Mouse (Mus musculus): Measurements from ENCODE around the gene Stox1. TPM values are rescaled to one million over a fixed set of nuclear protein-coding genes. Genes with fewer than 3 reads are reported as not detected.
"Not testable (repeated sequence)": the region's sequence is repeated elsewhere in the genome, so short reads cannot be mapped to it uniquely, and the experiment has no call there.

Gene Stox1
- 0.30 and 0.42 TPM in 2 replicates for polyA plus RNA-seq (2015; fragmentation: Nextera tagmentation; extraction: Ambion mirVana)

DNA sequence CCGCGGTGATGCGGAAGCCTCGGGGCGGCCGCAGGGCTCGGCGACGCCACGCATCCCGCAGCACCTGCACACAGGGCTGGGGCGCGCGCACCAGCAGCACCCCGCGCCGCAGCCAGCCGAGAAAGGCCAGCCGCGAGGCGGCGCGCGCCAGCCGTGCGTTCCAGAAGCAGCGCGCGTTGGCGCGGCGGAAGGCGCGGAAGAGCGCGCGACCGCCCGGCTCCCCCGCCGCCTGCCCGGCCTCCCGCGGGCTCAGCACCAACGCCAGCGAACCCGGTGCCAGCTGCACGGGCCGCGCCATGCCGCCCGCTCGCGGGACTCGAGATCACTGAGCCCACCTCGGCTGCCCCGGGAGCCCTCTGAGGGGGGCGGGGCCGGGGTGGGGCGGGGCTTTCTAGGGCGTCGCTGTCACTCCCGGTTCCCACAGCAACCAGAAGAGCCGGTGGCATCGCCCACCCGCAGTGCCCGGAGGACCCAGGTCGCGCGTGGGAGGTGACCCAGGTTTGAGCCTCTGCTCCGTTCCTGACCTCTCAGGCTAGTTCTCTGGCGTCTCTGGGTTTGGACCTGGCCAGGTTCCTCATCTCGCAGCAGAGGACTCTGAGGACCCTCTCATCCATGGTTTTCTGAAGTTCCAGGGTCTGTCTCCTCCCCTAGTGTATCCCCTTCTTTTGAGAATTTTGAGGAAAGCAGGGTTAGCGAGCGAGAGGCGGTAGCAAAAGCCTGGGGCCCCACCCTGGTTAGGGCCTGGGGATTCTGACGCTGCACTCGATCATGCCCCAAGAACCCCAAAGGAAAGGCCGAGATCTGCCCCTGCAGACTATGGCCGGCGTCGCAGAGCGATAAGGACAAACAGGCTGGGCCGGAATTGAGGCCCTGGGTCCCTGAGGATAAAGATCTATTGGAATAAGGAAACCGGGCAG lies at the start of gene Stox1:
Stox1 (minus strand) TSS at position 358 of the 917 bp plus-strand sequence.
- Histone ChIP-seq H3K27me3 (peaks cover 65% of the 10 kb centered on the region), H3K4me2 (peak within 1 kb of the TSS; percentile 83), H3K9ac (peak within 1 kb of the TSS; percentile 44), H3K9me3 (replicated peaks) (no peaks in the 10 kb centered on the region), H3K4me3 (replicated peaks) (peak within 1 kb of the TSS; percentile 67), H3K36me3 (no peaks in the 10 kb centered on the region), H3K27ac (no peak within 1 kb of the TSS), H3K4me1 (replicated peaks) (peaks cover 10% of the 10 kb centered on the region)
- peak; percentile 74 for ATAC-seq (ENCODE audit: low read depth)
- 2% methylated on average over 79 of the region's 85 CpGs for WGBS (ENCODE audit: insufficient replicate concordance)
- peak; percentile 34 for DNase-seq

DNA sequence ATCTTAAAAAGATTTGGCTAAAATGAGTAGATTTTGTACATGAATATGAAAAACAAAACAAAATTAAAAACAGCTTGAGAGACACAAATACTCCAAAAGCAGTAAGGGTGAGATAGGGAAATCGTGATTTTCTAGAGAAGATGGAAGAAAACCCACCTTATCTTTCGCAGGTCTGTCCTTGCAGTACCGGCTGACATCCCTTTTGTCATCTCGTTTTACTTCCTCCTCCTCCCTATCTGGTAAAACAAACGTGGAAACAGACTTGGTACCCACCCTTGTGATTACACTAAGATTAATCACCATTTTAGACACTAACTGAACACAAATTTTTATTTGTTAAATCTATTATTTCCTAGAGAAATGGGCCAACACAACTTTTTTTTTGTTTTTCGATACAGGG lies 24.9 kb upstream of the Stox1 start:
- H3K27ac ChIP-seq = no peak overlapping the region
- 36% methylated on average over 6 of the region's 6 CpGs for WGBS (ENCODE audit: insufficient replicate concordance)
- DNase-seq (no peak), ATAC-seq (ENCODE audit: low read depth) (no peak)
- no peak overlapping the region for H3K4me3 ChIP-seq (replicated peaks)
- no peaks in the 10 kb centered on the region for H3K9me3 ChIP-seq (replicated peaks)
- no peak overlapping the region for H3K9ac ChIP-seq
- H3K4me2 ChIP-seq = no peak overlapping the region
- peaks cover 91% of the 10 kb centered on the region for H3K36me3 ChIP-seq
- no peaks in the 10 kb centered on the region for H3K4me1 ChIP-seq (replicated peaks)
- no peaks in the 10 kb centered on the region for H3K27me3 ChIP-seq

DNA sequence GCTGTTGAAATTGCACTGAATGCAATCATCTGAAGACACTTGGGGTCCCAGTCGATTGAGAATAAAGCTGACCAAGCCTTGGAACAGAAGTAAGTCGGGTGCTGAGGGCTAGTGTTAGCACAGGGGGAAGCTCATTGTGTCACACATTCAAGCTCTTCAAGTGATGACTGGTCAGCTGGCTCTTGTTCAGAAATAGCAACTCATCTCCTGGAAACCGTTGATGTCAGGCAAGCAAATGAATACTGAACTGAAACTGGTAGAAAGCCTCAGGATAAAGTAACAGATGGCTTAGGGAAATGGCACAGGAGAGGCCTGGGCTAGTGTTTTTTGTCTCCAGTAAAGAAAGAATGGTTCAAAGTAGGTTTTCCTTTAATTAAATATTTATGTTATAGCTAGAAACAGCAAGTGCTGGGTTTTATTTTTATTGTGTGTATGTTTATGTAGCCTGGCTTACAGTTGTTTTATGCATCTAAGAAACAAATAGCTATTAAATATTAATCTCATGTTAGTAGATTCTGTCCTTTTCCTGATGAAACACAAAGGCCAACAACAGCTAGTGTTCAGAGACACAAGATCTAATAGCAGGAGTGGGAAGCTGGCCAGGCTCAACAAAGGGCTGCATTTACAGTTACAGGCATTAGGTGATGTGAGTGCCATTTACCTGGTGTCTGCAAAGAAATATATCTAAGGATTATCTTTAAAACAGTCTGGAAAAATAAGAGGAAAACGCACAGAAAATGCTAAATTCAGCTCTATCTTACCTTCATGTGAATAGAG lies 14.2 kb upstream of the Stox1 start:
- H3K9ac ChIP-seq = no peak overlapping the region
- DNase-seq (no peak), ATAC-seq (ENCODE audit: low read depth) (no peak)
- no peaks in the 10 kb centered on the region for H3K27me3 ChIP-seq
- no peaks in the 10 kb centered on the region for H3K4me1 ChIP-seq (replicated peaks)
- H3K4me3 ChIP-seq (replicated peaks) = no peak overlapping the region
- H3K36me3 ChIP-seq = peaks cover 35% of the 10 kb centered on the region
- H3K9me3 ChIP-seq (replicated peaks) = no peaks in the 10 kb centered on the region
- H3K4me2 ChIP-seq = no peak overlapping the region
- H3K27ac ChIP-seq = no peak overlapping the region
- 71% methylated on average over 4 of the region's 4 CpGs for WGBS (ENCODE audit: insufficient replicate concordance)

DNA sequence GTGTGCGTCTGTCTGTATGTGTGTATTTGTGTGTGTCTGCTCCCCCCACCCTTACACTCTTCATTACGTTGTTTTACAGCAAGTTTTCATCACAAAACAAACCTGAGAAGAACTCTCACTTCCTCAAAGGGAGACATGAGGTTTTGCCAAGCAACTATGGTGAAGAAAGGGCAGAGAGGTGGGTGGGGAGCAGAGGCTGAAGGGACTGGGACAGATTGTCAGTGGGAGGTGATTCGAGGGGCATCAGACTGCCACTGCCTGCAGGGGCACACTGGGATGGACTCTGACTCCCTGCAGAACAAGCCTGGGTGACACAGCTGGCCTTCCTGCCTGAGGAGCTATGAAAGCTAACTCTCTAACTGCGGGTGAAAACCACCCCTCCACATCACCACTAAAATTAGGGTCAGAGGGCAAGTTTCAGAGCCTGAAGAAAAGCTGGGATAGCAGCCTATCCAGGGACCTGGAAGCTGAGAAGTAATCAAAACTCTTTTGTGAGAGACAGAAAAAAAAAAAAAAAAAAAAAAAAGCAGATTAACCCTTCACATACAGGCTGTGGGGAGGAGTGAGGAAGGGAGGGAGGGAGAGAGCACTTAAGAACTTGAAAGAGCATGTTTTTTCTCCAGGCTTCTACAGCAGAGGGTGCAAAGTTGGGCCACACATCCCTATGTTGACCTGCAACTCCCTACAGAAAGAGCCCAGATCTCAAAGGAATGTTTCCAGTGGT lies 11.2 kb upstream of the Stox1 start:
- Histone ChIP-seq H3K27me3 (no peaks in the 10 kb centered on the region), H3K9me3 (replicated peaks) (no peaks in the 10 kb centered on the region), H3K9ac (no peak overlapping the region), H3K36me3 (peaks cover 16% of the 10 kb centered on the region), H3K4me2 (no peak overlapping the region), H3K4me3 (replicated peaks) (no peak overlapping the region), H3K4me1 (replicated peaks) (no peaks in the 10 kb centered on the region), H3K27ac (no peak overlapping the region)
- 35% methylated on average over 4 of the region's 4 CpGs for WGBS (ENCODE audit: insufficient replicate concordance)
- DNase-seq (no peak), ATAC-seq (ENCODE audit: low read depth) (no peak)

DNA sequence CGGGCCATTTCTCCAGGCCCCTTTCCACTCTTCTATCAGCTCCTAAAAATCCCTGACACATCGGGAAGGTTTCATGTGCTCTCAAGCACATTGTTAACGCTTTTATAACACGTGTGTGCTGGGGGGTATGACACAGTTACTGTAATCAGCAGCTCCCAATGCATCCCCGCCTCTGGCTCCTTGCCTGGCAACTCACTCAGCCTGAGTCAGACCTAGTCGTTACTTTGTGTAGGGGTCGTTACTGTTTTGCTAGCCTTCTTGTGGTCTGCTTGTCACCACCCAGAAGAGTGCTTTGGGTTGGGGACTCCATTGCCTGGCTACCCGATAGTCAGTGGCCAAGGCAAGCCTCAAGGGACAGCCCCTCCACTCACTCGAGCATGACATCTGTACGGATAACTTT lies 4.9 kb upstream of the Stox1 start:
- Histone ChIP-seq H3K36me3 (no peaks in the 10 kb centered on the region), H3K4me3 (replicated peaks) (no peak overlapping the region), H3K9me3 (replicated peaks) (no peaks in the 10 kb centered on the region), H3K9ac (no peak overlapping the region), H3K27me3 (peaks cover 19% of the 10 kb centered on the region), H3K4me1 (replicated peaks) (peaks cover 6% of the 10 kb centered on the region), H3K4me2 (no peak overlapping the region), H3K27ac (no peak overlapping the region)
- ATAC-seq (ENCODE audit: low read depth) = no peak
- no peak for DNase-seq
- 53% methylated on average over 10 of the region's 10 CpGs for WGBS (ENCODE audit: insufficient replicate concordance)

DNA sequence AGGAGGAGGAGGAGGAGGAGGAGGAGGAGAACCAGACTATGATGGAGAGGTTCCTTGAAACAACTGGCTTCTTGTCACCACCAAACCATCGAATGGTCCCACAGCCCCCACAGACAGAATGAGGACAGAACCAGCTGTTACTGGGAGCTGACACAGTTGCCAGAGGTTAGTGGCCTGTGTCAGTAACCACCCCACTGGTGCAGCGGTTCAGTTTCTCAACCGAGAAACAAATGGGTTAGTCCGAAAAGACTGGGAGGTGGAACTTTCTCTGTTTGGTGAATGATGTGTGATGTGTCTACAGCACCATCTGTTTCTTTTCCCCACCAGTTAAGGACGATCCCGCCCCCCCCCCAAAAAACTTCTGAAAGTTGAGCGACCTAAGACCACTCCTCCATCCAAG lies 992 bp downstream of the Stox1 start:
- Histone ChIP-seq H3K4me1 (replicated peaks) (peaks cover 10% of the 10 kb centered on the region), H3K27ac (no peak overlapping the region), H3K4me2 (peak overlapping the region; percentile 83), H3K36me3 (no peaks in the 10 kb centered on the region), H3K27me3 (peaks cover 65% of the 10 kb centered on the region), H3K9me3 (replicated peaks) (no peaks in the 10 kb centered on the region), H3K4me3 (replicated peaks) (peak overlapping the region; percentile 67; the same call in 1 of the 2 replicates), H3K9ac (no peak overlapping the region)
- 19% methylated on average over 7 of the region's 7 CpGs for WGBS (ENCODE audit: insufficient replicate concordance)
- ATAC-seq (ENCODE audit: low read depth) (no peak), DNase-seq (no peak)

DNA sequence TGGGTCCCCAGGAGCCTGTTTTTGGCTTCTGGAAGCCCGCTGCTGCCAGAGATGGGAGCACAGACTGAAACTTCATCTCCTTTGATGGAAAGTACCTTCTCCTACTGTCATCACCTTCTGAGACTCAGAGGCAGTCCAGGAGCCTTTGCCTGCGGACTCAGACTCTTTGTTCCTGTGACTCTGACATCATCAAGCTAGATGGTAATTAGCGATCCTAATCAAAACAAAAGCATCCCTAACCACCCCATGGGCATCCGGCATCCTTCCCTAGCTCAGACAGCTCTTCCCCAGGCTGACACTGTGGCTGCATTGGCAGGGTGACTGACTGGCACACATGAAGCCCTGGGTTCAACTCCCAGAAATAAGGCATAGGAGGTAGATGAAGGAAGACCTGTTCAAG lies 3.2 kb downstream of the Stox1 start:
- Histone ChIP-seq H3K27ac (no peak overlapping the region), H3K4me3 (replicated peaks) (no peak overlapping the region), H3K9ac (no peak overlapping the region), H3K4me1 (replicated peaks) (peaks cover 10% of the 10 kb centered on the region), H3K9me3 (replicated peaks) (no peaks in the 10 kb centered on the region), H3K36me3 (no peaks in the 10 kb centered on the region), H3K27me3 (peaks cover 63% of the 10 kb centered on the region), H3K4me2 (no peak overlapping the region)
- DNase-seq = no peak
- 28% methylated on average over 4 of the region's 4 CpGs for WGBS (ENCODE audit: insufficient replicate concordance)
- ATAC-seq (ENCODE audit: low read depth) = no peak

DNA sequence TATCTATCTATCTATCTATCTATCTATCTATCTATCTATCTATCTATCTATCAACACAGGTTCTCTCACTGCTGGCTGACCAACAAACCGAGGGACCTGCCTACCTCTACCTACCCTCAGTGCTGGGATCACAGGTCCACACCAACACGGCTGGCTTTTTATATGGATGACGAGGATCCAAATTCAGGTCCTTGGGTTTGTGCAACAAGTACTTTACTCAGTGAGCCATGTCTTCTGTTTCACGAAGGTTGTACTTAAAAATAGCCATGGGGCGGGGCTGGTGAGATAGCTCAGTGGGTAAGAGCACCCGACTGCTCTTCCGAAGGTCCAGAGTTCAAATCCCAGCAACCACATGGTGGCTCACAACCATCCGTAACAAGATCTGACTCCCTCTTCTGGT lies 5.4 kb downstream of the Stox1 start:
- H3K9ac ChIP-seq; H3K9me3 ChIP-seq (replicated peaks); H3K27ac ChIP-seq; H3K36me3 ChIP-seq; H3K4me1 ChIP-seq (replicated peaks); ATAC-seq (ENCODE audit: low read depth); DNase-seq; H3K4me2 ChIP-seq; H3K4me3 ChIP-seq (replicated peaks): not testable (repeated sequence)
- peaks cover 44% of the 10 kb centered on the region for H3K27me3 ChIP-seq
- 64% methylated on average over 8 of the region's 8 CpGs for WGBS (ENCODE audit: insufficient replicate concordance)

DNA sequence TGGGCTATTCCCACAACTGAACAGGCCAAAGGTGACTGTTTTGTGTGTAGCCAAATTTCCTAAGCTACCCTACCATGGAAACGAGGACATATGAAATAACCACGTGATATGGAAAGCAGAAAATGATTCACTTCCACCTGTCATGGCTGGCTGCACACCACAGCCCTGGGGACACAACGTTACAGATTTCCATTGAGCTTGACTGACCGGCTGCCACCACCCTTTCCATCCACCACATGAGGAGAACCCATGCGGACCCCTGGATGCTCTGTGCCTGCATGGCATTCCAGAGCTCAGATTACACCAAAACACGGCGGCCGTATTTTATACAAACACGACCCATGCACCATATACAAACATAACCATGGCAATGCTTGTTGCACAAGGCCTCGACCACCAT lies 12.5 kb downstream of the Stox1 start:
- Histone ChIP-seq H3K27me3 (no peaks in the 10 kb centered on the region), H3K4me3 (replicated peaks) (no peak overlapping the region), H3K4me2 (no peak overlapping the region), H3K27ac (no peak overlapping the region), H3K9ac (no peak overlapping the region), H3K36me3 (no peaks in the 10 kb centered on the region), H3K4me1 (replicated peaks) (no peaks in the 10 kb centered on the region), H3K9me3 (replicated peaks) (no peaks in the 10 kb centered on the region)
- ATAC-seq (ENCODE audit: low read depth) (no peak), DNase-seq (no peak)
- 64% methylated on average over 10 of the region's 10 CpGs for WGBS (ENCODE audit: insufficient replicate concordance)

DNA sequence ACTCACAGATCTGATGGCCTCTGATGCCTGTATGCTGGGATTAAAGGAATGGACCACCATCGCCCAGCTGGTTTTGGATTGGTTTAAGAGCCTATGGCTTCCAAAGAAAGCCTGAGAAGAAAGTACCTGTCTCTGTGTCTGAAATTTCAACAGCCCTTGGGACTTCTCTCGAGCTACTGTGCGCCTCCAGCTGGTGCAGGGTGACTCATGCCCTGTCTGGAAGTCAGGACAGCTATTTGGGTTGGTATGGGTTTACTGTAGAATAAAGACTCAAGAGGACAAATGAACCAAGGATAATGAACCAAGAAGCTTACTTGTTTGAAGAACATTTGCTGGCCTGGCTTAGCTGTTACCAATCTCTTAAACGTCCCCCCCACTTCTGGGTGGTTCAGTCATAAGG lies 22.3 kb downstream of the Stox1 start:
- H3K4me2 ChIP-seq = no peak overlapping the region
- H3K36me3 ChIP-seq = no peaks in the 10 kb centered on the region
- ATAC-seq (ENCODE audit: low read depth) (no peak), DNase-seq (no peak)
- H3K27me3 ChIP-seq = no peaks in the 10 kb centered on the region
- no peaks in the 10 kb centered on the region for H3K9me3 ChIP-seq (replicated peaks)
- H3K4me1 ChIP-seq (replicated peaks) = no peaks in the 10 kb centered on the region
- H3K9ac ChIP-seq = no peak overlapping the region
- no peak overlapping the region for H3K27ac ChIP-seq
- 52% methylated on average over 4 of the region's 4 CpGs for WGBS (ENCODE audit: insufficient replicate concordance)
- no peak overlapping the region for H3K4me3 ChIP-seq (replicated peaks)

DNA sequence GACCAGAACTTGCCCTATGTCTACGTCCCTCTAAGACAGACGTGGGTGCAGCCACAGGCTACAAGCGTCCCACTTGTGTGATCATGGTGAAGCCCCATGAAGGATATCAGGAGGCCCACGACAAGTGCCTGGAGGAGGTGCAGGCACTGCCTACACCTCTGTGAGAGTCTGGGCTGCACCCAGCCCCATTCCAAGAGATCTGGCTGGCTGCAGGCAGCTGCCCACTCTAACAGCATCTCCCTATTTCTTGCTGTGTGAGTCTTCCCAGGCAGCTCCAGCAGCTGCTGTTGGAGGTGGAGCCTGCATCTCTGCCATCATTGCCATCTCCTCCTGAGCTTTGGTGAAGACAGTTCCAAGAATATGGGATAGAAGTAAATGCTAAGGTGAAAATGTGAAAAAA lies 23.5 kb downstream of the Stox1 start:
- H3K4me1 ChIP-seq (replicated peaks) = no peaks in the 10 kb centered on the region
- H3K36me3 ChIP-seq = no peaks in the 10 kb centered on the region
- H3K9me3 ChIP-seq (replicated peaks) = no peaks in the 10 kb centered on the region
- H3K4me3 ChIP-seq (replicated peaks) = no peak overlapping the region
- ATAC-seq (ENCODE audit: low read depth) (no peak), DNase-seq (no peak)
- no peak overlapping the region for H3K4me2 ChIP-seq
- WGBS (ENCODE audit: insufficient replicate concordance) = 60% methylated on average over 4 of the region's 4 CpGs
- H3K27ac ChIP-seq = no peak overlapping the region
- no peaks in the 10 kb centered on the region for H3K27me3 ChIP-seq
- H3K9ac ChIP-seq = no peak overlapping the region

All from liver, embryonic 13.5 days (tissue).